Mouse (Mus musculus) stomach, postnatal 0 days (tissue): ENCODE measurements around the gene Npy2r. TPM values are rescaled to one million over a fixed set of nuclear protein-coding genes. Genes with fewer than 3 reads are reported as not detected.

Experiments
- ATAC-seq: fragments of 200-750 bp; cut with Nextera tagmentation; 2 replicates; pipeline ENCODE4 v1.8.0; 2017; ENCODE audit not compliant: low FRiP score, low TSS enrichment
- DNase-seq: peaks from one replicate; pipeline ENCODE4 v3.0.0-alpha.2; 2016; ENCODE audit warnings: low spot score
- H3K27ac ChIP-seq: fragments of 300-500 bp; sonication (generic); replicated peaks from 2 replicates; pipeline ENCODE4 v1.5.1; 2014; ENCODE audit warnings: mild to moderate bottlenecking, control low read depth
- H3K27me3 ChIP-seq: fragments of 300-500 bp; sonication (generic); 2 replicates; pipeline ENCODE4 v1.6.1; 2014; ENCODE audit warnings: low read length; ENCODE audit not compliant: control insufficient read depth, insufficient read depth
- H3K36me3 ChIP-seq: fragments of 300-500 bp; sonication (generic); 2 replicates; pipeline ENCODE4 v1.6.1; 2014; ENCODE audit warnings: low read length, mixed read lengths; ENCODE audit not compliant: control insufficient read depth, insufficient read depth
- H3K4me1 ChIP-seq: fragments of 300-500 bp; sonication (generic); replicated peaks from 2 replicates; pipeline ENCODE4 v1.6.1; 2014; ENCODE audit warnings: antibody characterized with exemption; ENCODE audit not compliant: control insufficient read depth, insufficient read depth
- H3K4me2 ChIP-seq: fragments of 300-500 bp; sonication (generic); replicated peaks from 2 replicates; pipeline ENCODE4 v1.6.1; 2014; ENCODE audit warnings: low read depth, mild to moderate bottlenecking, control low read depth, moderate library complexity
- H3K4me3 ChIP-seq: fragments of 300-500 bp; sonication (generic); 2 replicates; pipeline ENCODE4 v1.5.1; 2014; ENCODE audit warnings: low read depth, low read length, control low read depth
- H3K9ac ChIP-seq: fragments of 300-500 bp; sonication (generic); 2 replicates; pipeline ENCODE4 v1.6.1; 2014; ENCODE audit warnings: mild to moderate bottlenecking, low read length, control low read depth, mixed read lengths
- H3K9me3 ChIP-seq: fragments of 300-500 bp; sonication (generic); 2 replicates; pipeline ENCODE4 v1.6.1; 2016; ENCODE audit warnings: low read length; ENCODE audit not compliant: control insufficient read depth
- CTCF ChIP-seq: IDR thresholded peaks from 2 replicates; pipeline ENCODE4 v1.5.1; 2016; ENCODE audit warnings: antibody characterized with exemption, low read depth, mild to moderate bottlenecking, moderate library complexity
- EP300 ChIP-seq: optimal IDR thresholded peaks from 2 replicates; pipeline ENCODE3; 2016; ENCODE audit warnings: antibody characterized with exemption
- WGBS: fragments of 180-500 bp; shearing (Covaris S2); extraction: QIAGEN DNeasy Blood & Tissue Kit; methylation state at CpG from one replicate; pipeline ENCODE4 v1.1.7; 2014; 5-methylcytosine and 5-hydroxymethylcytosine counted together
- polyA plus RNA-seq: library from polyadenylated mRNA; unstranded; fragments of >200 nt; fragmentation: Nextera tagmentation; extraction: Ambion mirVana; gene quantifications from 2 replicates; pipeline ENCODE4 v1.2.1, GENCODE M21; 2015

Npy2r gene
- 0.18 and 0.28 TPM in 2 replicates for polyA plus RNA-seq

DNA sequence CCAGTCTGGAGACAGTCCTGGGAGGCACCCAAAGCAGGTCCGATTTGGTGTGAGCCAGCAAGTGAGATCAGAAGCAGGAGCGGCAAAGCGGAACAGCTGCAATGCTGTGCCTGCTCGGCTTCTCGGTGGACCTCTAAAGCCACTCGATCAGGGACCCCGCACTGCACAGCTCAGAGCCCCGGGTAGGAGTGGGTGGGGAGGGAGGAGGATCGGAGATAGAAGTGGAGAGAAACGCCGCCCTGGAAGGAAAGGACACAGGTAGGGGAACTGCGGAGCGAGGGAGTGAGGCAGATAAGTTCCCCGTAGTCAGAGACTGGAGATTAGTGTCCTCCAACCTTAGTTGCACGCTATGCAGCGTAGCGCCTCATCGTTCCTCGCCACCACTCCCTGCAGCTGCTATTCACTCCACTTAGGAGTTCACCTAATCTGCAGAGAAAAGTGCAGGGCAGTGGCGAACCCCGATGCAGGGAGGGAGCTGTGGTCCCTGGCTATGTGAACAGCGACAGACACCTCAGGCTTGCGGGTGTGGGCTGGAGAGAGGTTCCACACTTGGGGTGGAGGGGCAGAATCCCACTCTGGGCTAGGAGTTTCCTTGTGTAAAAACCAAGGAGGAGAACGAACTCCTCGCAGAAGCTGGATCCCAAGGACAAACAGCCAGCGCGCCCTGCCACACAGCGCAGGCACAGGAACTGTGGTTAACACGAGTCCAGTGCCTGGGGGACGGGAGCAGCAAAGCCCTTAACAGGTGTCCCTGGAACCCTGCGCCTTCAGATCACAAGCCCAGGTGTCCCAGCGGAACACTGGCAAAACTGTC lies at the start of gene Npy2r:
Npy2r (minus strand) TSS at position 177 of the 814 bp plus-strand sequence.
- peak within 1 kb of the TSS; percentile 52 for H3K9ac ChIP-seq
- DNase-seq (peak; percentile 24), ATAC-seq (no peak)
- H3K27me3 ChIP-seq = no peaks in the 10 kb centered on the region
- no peak within 1 kb of the TSS for H3K27ac ChIP-seq
- no peaks in the 10 kb centered on the region for H3K36me3 ChIP-seq
- H3K4me1 ChIP-seq = no peaks in the 10 kb centered on the region
- H3K4me2 ChIP-seq = peak within 1 kb of the TSS; percentile 73
- H3K4me3 ChIP-seq = peak within 1 kb of the TSS; percentile 41
- TF ChIP-seq EP300 (no peak), CTCF (no peak)
- under 1% methylated on average over 32 of the region's 32 CpGs for WGBS
- no peaks in the 10 kb centered on the region for H3K9me3 ChIP-seq

DNA sequence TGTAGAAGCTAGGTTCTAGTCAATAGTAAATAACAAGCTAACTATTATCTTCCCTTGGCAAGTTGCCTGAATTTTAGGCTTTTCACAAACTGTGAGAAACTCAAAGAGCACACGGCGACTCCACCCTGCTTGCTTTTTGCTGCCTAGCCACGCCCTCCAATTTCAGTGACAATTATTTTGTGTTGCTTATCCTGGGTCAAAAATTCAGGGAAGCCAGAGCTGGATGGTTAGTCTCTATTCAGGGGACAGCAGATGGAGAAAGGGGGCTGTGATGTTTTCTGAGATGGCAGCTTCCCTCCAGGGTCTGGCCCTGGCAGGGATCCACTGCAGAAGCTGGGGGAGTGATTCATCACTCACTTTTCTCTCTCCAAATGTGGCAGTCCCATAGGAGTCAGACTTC lies 9.9 kb upstream of the Npy2r start:
- TF ChIP-seq CTCF (no peak), EP300 (no peak)
- H3K4me2 ChIP-seq = no peak overlapping the region
- no peak overlapping the region for H3K27ac ChIP-seq
- no peaks in the 10 kb centered on the region for H3K9me3 ChIP-seq
- 52% methylated on average over 3 of the region's 3 CpGs for WGBS
- no peaks in the 10 kb centered on the region for H3K36me3 ChIP-seq
- H3K4me1 ChIP-seq = no peaks in the 10 kb centered on the region
- H3K27me3 ChIP-seq = no peaks in the 10 kb centered on the region
- ATAC-seq = no peak
- DNase-seq = no peak
- H3K4me3 ChIP-seq = no peak overlapping the region
- no peak overlapping the region for H3K9ac ChIP-seq

DNA sequence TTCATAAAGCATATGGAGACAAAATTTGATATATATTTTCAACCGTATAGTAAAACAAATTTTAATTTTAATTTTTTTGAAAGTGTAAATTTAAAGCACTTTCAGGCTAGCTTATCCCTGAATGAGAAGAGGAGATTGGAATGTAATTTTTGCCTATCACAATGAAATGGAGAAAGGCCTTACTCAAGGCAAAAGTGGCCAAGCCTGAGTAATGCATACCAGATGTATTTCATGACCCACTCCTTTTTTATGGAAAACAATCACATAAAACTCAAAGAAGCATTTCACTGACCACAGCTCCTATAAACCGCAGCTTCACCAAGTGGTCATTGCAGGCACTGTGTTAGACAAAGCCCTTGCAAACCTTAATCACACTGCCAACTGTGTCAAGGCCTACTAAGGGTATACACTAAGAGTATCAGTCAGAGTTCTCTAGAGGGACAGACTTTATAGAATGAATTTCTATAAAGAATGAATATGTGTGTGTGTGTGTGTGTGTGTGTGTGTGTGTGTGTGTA lies 8.5 kb upstream of the Npy2r start:
- H3K4me3 ChIP-seq = no peak overlapping the region
- H3K27ac ChIP-seq = no peak overlapping the region
- no peaks in the 10 kb centered on the region for H3K36me3 ChIP-seq
- TF ChIP-seq EP300 (no peak), CTCF (no peak)
- DNase-seq (no peak), ATAC-seq (no peak)
- H3K4me2 ChIP-seq = no peak overlapping the region
- no peaks in the 10 kb centered on the region for H3K4me1 ChIP-seq
- no peak overlapping the region for H3K9ac ChIP-seq
- no peaks in the 10 kb centered on the region for H3K9me3 ChIP-seq
- 85% methylated on average over 2 of the region's 2 CpGs for WGBS
- no peaks in the 10 kb centered on the region for H3K27me3 ChIP-seq

DNA sequence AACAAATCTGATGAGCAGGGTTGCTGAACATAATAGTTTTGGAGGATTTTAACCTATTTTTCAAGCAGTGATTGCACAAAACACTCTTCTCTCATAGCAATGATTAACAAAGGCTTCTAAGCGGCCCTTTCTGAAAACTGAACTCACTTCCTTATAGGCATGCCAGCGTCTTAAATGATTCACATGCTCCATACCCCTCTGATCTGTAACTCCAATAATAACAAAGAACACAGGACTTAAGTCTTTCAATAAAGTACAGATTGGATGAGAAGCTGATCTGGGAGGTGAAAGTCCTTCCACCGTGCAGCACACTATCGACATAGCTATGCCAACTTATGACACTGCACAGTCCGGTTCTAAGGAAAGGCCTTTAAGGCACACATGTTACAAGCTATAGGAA lies 2.0 kb upstream of the Npy2r start:
- Histone ChIP-seq H3K36me3 (no peaks in the 10 kb centered on the region), H3K4me2 (no peak overlapping the region), H3K9ac (no peak overlapping the region), H3K27me3 (no peaks in the 10 kb centered on the region), H3K4me3 (no peak overlapping the region), H3K4me1 (no peaks in the 10 kb centered on the region), H3K9me3 (no peaks in the 10 kb centered on the region), H3K27ac (no peak overlapping the region)
- DNase-seq (no peak), ATAC-seq (no peak)
- TF ChIP-seq EP300 (no peak), CTCF (no peak)
- 75% methylated on average over 5 of the region's 5 CpGs for WGBS

DNA sequence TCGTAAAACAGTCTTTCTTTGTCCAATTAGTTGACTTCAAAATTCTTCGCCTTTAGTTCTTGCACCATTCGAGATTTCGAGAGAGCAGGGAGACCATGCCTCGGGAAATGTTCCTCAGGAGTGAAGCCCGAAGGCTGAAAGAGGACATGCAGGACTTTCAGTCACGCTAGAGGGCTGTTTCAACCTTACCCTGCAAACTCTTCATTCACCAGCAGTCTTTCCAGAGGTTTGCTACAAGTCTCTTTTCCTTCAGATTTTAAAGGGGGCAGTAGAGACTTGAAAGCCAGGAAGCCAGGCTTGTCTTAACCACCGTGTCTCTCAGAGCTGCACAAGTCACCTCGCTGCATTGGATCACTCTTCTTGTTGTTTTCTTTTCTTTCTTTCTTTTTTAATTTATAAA lies 869 bp upstream of the Npy2r start:
- peak overlapping the region; percentile 73 for H3K4me2 ChIP-seq
- DNase-seq (no peak), ATAC-seq (no peak)
- H3K9me3 ChIP-seq = no peaks in the 10 kb centered on the region
- no peaks in the 10 kb centered on the region for H3K36me3 ChIP-seq
- 2% methylated on average over 9 of the region's 9 CpGs for WGBS
- H3K27ac ChIP-seq = no peak overlapping the region
- no peaks in the 10 kb centered on the region for H3K4me1 ChIP-seq
- H3K27me3 ChIP-seq = no peaks in the 10 kb centered on the region
- 0 out of 2 replicates have a peak overlapping the region, but pooled peaks have one; percentile 52 for H3K9ac ChIP-seq
- TF ChIP-seq CTCF (peak; percentile 67), EP300 (no peak)
- peak overlapping the region; percentile 41 for H3K4me3 ChIP-seq

DNA sequence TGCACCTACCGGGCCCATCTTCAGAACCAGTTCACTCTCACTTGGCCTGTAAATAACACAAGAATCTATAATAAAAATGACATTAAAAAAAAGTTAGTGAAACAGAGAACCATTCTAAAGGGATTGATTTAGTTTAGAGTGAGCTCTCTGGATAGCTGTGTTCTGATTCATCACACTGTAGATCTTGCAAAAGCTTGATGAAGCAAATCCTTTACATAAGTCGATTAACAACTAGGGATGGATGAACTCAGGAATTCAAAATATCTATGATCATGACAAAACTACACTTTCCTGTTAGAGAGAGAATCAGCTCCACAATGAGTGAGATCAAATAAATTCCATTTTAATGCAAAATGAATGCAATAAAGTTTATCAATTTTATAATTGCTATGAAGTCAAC lies 6.4 kb downstream of the Npy2r start:
- ATAC-seq (no peak), DNase-seq (no peak)
- TF ChIP-seq CTCF (no peak), EP300 (no peak)
- H3K9me3 ChIP-seq = no peaks in the 10 kb centered on the region
- no peaks in the 10 kb centered on the region for H3K4me1 ChIP-seq
- H3K4me2 ChIP-seq = no peak overlapping the region
- no peak overlapping the region for H3K9ac ChIP-seq
- H3K27me3 ChIP-seq = no peaks in the 10 kb centered on the region
- H3K27ac ChIP-seq = no peak overlapping the region
- no peak overlapping the region for H3K4me3 ChIP-seq
- WGBS = 79% methylated on average over 2 of the region's 2 CpGs
- H3K36me3 ChIP-seq = no peaks in the 10 kb centered on the region
